Mouse (Mus musculus): ENCODE measurements around the gene Cars.

GRCm38 (mm10) chr7:143592255-143592654 is 7.6 kb downstream of the Cars start:
- no peak for TF ChIP-seq GATA1 (IDR thresholded peaks at IDR 0.05; ENCODE audit: low read length)
- no peak for TF ChIP-seq TAL1 (IDR thresholded peaks at IDR 0.05; ENCODE audit: low read length)

All from erythroblast, embryonic 14.5 days (primary cell).